13 mouse cellular contexts compared by ENCODE assay signal in the genomic region with DNA sequence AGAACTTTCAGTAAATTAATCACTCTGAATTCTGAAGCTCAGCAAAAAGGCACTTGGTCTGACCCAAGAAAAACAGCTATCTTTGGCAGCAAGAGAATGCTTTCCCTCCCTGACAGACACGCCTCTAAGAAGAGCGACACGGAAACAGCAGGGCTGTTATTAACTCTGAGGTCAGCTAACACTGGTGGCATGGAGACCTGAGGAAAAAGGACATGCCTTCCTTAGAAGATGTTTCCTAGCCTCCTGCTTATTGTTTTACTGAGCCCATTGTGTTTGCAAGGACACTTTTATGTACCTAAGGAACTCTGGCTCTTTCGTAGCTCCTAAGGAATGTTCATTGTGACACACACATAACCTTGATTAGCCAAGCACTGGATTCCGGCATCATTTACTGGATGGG.
DNase-seq lines count a peak whose midpoint lies in the region; ATAC-seq and TF ChIP-seq lines count a peak whose summit lies in the region.
"Had no signal": no experiment of that assay in that cellular context is flagged by ENCODE, and none has a peak within 500 bp of the region (broad histone marks: within the 10 kb centered on the region; RNA-seq: fewer than 3 reads in every experiment).

No protein-coding gene starts in this region.

- H3K4me1 ChIP-seq in embryonic facial prominence, embryonic 14.5 days (ENCODE audit: control insufficient read depth, insufficient read depth, low read length), result no peaks in the 10 kb centered on the region
- peaks cover 9% of the 10 kb centered on the region for H3K4me1 ChIP-seq in heart, embryonic 16.5 days (ENCODE audit: control insufficient read depth, insufficient read depth, low read length)
- no peaks in the 10 kb centered on the region for H3K4me1 ChIP-seq in kidney, postnatal 0 days (replicated peaks; ENCODE audit: insufficient read depth, low read length)
- H3K4me1 ChIP-seq: forebrain, embryonic 10.5 days; limb, embryonic 12.5 days; midbrain, embryonic 10.5 days; stomach, embryonic 15.5 days had no signal

- TF ChIP-seq CTCF in kidney, postnatal 0 days (IDR thresholded peaks at IDR 0.05; ENCODE audit: low read depth), result no peak

- intact Hi-C loops in heart, postnatal 25 days (cut with DNase I), result loop anchor here (5.0 to 10.0 kb wide), 3 partner anchors 42 to 220 kb away; no protein-coding TSS in a partner anchor

- 69% methylated on average over 5 of the region's 5 CpGs for WGBS in embryonic facial prominence, embryonic 14.5 days
- WGBS in heart, embryonic 16.5 days, result 33% methylated on average over 5 of the region's 5 CpGs
- 36% methylated on average over 5 of the region's 5 CpGs for WGBS in kidney, postnatal 0 days

- no peaks in the 10 kb centered on the region for H3K36me3 ChIP-seq in embryonic facial prominence, embryonic 14.5 days (ENCODE audit: control insufficient read depth, insufficient read depth, low read length)
- no peaks in the 10 kb centered on the region for H3K36me3 ChIP-seq in heart, embryonic 16.5 days (ENCODE audit: control insufficient read depth, insufficient read depth)
- no peaks in the 10 kb centered on the region for H3K36me3 ChIP-seq in kidney, postnatal 0 days (ENCODE audit: insufficient read depth, low read length)
- H3K36me3 ChIP-seq: forebrain, embryonic 10.5 days; limb, embryonic 12.5 days; midbrain, embryonic 10.5 days; stomach, embryonic 15.5 days had no signal

- ATAC-seq in embryonic facial prominence, embryonic 14.5 days (ENCODE audit: low read depth), result no peak
- ATAC-seq in heart, embryonic 16.5 days (replicated peaks; ENCODE audit: extremely low read depth, insufficient read depth, low FRiP score), result peak; percentile 69; the same call in 1 of the 2 replicates
- ATAC-seq in kidney, postnatal 0 days (replicated peaks; ENCODE audit: low FRiP score, low read depth), result no peak; the same call in 1 of the 2 replicates

- H3K4me2 ChIP-seq in embryonic facial prominence, embryonic 14.5 days (ENCODE audit: low read depth, low read length), result no peak overlapping the region
- no peak overlapping the region for H3K4me2 ChIP-seq in heart, embryonic 16.5 days (ENCODE audit: low read depth, low read length)
- no peak overlapping the region for H3K4me2 ChIP-seq in kidney, postnatal 0 days (ENCODE audit: low read length)
- H3K4me2 ChIP-seq: hindbrain, embryonic 14.5 days; limb, embryonic 12.5 days; stomach, embryonic 15.5 days had no signal

- no peak overlapping the region for H3K9ac ChIP-seq in embryonic facial prominence, embryonic 14.5 days (ENCODE audit: low read depth, low read length)
- H3K9ac ChIP-seq in heart, embryonic 16.5 days (ENCODE audit: low read length), result no peak overlapping the region
- no peak overlapping the region for H3K9ac ChIP-seq in kidney, postnatal 0 days (ENCODE audit: low read depth, low read length)
- H3K9ac ChIP-seq: hindbrain, embryonic 14.5 days; limb, embryonic 12.5 days; stomach, embryonic 15.5 days had no signal

- no peak overlapping the region for H3K4me3 ChIP-seq in embryonic facial prominence, embryonic 14.5 days (ENCODE audit: low read depth, low read length)
- H3K4me3 ChIP-seq in heart, embryonic 16.5 days (ENCODE audit: low read length), result peak overlapping the region; percentile 12; the same call in 1 of the 2 replicates
- H3K4me3 ChIP-seq in kidney, postnatal 0 days (replicated peaks; ENCODE audit: low read depth, low read length), result no peak overlapping the region
- H3K4me3 ChIP-seq: forebrain, embryonic 10.5 days; limb, embryonic 12.5 days; midbrain, embryonic 10.5 days; stomach, embryonic 15.5 days had no signal

- DNase-seq in heart, adult 18-20 months, result peak; percentile 20 to 48
- no peak for DNase-seq in heart, postnatal 25 days (ENCODE audit: low spot score)
- DNase-seq in embryonic facial prominence, embryonic 14.5 days (ENCODE audit: low spot score), result peak; percentile 46
- peak; percentile 75 for DNase-seq in kidney, postnatal 0 days (ENCODE audit: low spot score)
- DNase-seq in frontal cortex, postnatal 36 days (ENCODE audit: low spot score in 2 of 2), result no peak
- no peak for DNase-seq in left cerebral cortex, adult 9 months (ENCODE audit: low spot score in 2 of 2)
- DNase-seq: thymus, postnatal 4 days had no signal

- no peaks in the 10 kb centered on the region for H3K27me3 ChIP-seq in embryonic facial prominence, embryonic 14.5 days (replicated peaks; ENCODE audit: control insufficient read depth, insufficient read depth, low read length)
- no peaks in the 10 kb centered on the region for H3K27me3 ChIP-seq in heart, embryonic 16.5 days (ENCODE audit: control insufficient read depth, insufficient read depth, low read length)
- H3K27me3 ChIP-seq in kidney, postnatal 0 days (ENCODE audit: insufficient read depth, low read length), result no peaks in the 10 kb centered on the region
- H3K27me3 ChIP-seq: limb, embryonic 12.5 days; stomach, embryonic 15.5 days had no signal

- H3K9me3 ChIP-seq in embryonic facial prominence, embryonic 14.5 days (ENCODE audit: control insufficient read depth, low read length), result no peaks in the 10 kb centered on the region
- H3K9me3 ChIP-seq in heart, embryonic 16.5 days (replicated peaks; ENCODE audit: control insufficient read depth, low read length), result no peaks in the 10 kb centered on the region
- H3K9me3 ChIP-seq in kidney, postnatal 0 days (replicated peaks; ENCODE audit: low read length), result no peaks in the 10 kb centered on the region
- H3K9me3 ChIP-seq: forebrain, embryonic 10.5 days; limb, embryonic 12.5 days; midbrain, embryonic 10.5 days; stomach, embryonic 15.5 days had no signal

- no peak overlapping the region for H3K27ac ChIP-seq in embryonic facial prominence, embryonic 14.5 days (replicated peaks; ENCODE audit: low read depth, low read length)
- H3K27ac ChIP-seq in heart, embryonic 16.5 days (ENCODE audit: low read length), result peak overlapping the region; percentile 46; the same call in 1 of the 2 replicates
- no peak overlapping the region for H3K27ac ChIP-seq in kidney, postnatal 0 days
- H3K27ac ChIP-seq: forebrain, embryonic 10.5 days; hindbrain, embryonic 14.5 days; limb, embryonic 12.5 days; midbrain, embryonic 10.5 days; stomach, embryonic 15.5 days had no signal

Comparison
In these comparisons a context has a peak if more than half of its experiments do, and no peak if none do; other contexts are left out.
1. DNase-seq: peak in heart, adult 18-20 months (2 of 2), embryonic facial prominence, embryonic 14.5 days (single experiment) and kidney, postnatal 0 days (single experiment); none in heart, postnatal 25 days (single experiment), frontal cortex, postnatal 36 days (0 of 2) and left cerebral cortex, adult 9 months (0 of 2).